Mouse (Mus musculus) layer of hippocampus, adult 2 months (tissue): Measurements from ENCODE around the gene Susd2. TPM values are rescaled to one million over a fixed set of nuclear protein-coding genes. Genes with fewer than 3 reads are reported as not detected.
A peak's percentile ranks its signal among the peaks of the same experiment; 100 is the strongest.

Experiments
- DNase-seq, 2 experiments: peaks; one replicate each; pipeline ENCODE4 v3.0.0; 2022; ENCODE audit warnings: low spot score in 2 of 2
- H3K27ac ChIP-seq: fragments of 200-600 bp; 2 replicates; pipeline ENCODE4 v1.8.1; 2022
- H3K4me3 ChIP-seq: fragments of 200-600 bp; 2 replicates; pipeline ENCODE4 v1.8.1; 2022; ENCODE audit warnings: mild to moderate bottlenecking
- CTCF ChIP-seq: fragments of 200-600 bp; conservative IDR thresholded peaks from 2 replicates; pipeline ENCODE4 v1.8.1; 2022; ENCODE audit warnings: antibody characterized with exemption, mild to moderate bottlenecking, moderate library complexity
- total RNA-seq, 2 experiments: library from RNA; stranded (reverse); gene quantifications; 2 replicates each; pipeline ENCODE4 v1.2.3; 2021

Gene Susd2
- total RNA-seq, 2 experiments from 2014 or later, result 2.1 TPM

GRCm38 (mm10) chr10:75649406-75649995 lies 5.7 kb upstream of the Susd2 start:
- no peak for DNase-seq
- H3K4me3 ChIP-seq, result no peak overlapping the region
- TF ChIP-seq CTCF, result no peak
- H3K27ac ChIP-seq, result no peak overlapping the region

GRCm38 (mm10) chr10:75649001-75649400 lies 5.2 kb upstream of the Susd2 start:
- no peak for TF ChIP-seq CTCF
- no peak overlapping the region for H3K27ac ChIP-seq
- H3K4me3 ChIP-seq, result no peak overlapping the region
- DNase-seq, result no peak

- Histone ChIP-seq H3K4me3 (no peak overlapping the region), H3K27ac (no peak overlapping the region)
- TF ChIP-seq CTCF, result no peak
- no peak for DNase-seq
These were observed 4.3 kb upstream of the Susd2 start for GRCm38 (mm10) chr10:75648091-75648490.

- no peak overlapping the region for H3K4me3 ChIP-seq
- TF ChIP-seq CTCF, result no peak
- peak overlapping the region; percentile 51; the same call in 1 of the 2 replicates for H3K27ac ChIP-seq
- DNase-seq, result peak in 1 of 2 experiments; percentile 30
These were observed 3.6 kb upstream of the Susd2 start for GRCm38 (mm10) chr10:75647362-75647761.

- DNase-seq, result no peak
- no peak overlapping the region for H3K27ac ChIP-seq
- TF ChIP-seq CTCF, result no peak
- H3K4me3 ChIP-seq, result no peak overlapping the region
These were observed 2.6 kb upstream of the Susd2 start for GRCm38 (mm10) chr10:75646406-75646805.

GRCm38 (mm10) chr10:75645616-75646015 lies 1.8 kb upstream of the Susd2 start:
- DNase-seq, result no peak
- H3K4me3 ChIP-seq, result no peak overlapping the region
- H3K27ac ChIP-seq, result no peak overlapping the region
- no peak for TF ChIP-seq CTCF

- TF ChIP-seq CTCF, result no peak
- DNase-seq, result no peak
- Histone ChIP-seq H3K4me3 (no peak overlapping the region), H3K27ac (no peak overlapping the region)
These were observed 917 bp downstream of the Susd2 start for GRCm38 (mm10) chr10:75642891-75643290.

GRCm38 (mm10) chr10:75642436-75642835 lies 1.4 kb downstream of the Susd2 start:
- no peak overlapping the region for H3K27ac ChIP-seq
- DNase-seq, result peak in 1 of 2 experiments; percentile 8

GRCm38 (mm10) chr10:75641721-75642222 lies 2.0 kb downstream of the Susd2 start:
- Histone ChIP-seq H3K4me3 (no peak overlapping the region), H3K27ac (no peak overlapping the region)
- DNase-seq, result peak in 1 of 2 experiments; percentile 5
- no peak for TF ChIP-seq CTCF

More at GRCm38 (mm10) chr10:75642436-75642835, 1.4 kb downstream of the Susd2 start:
- TF ChIP-seq CTCF, result no peak
- no peak overlapping the region for H3K4me3 ChIP-seq

GRCm38 (mm10) chr10:75637711-75638110 lies 6.1 kb downstream of the Susd2 start:
- DNase-seq, result no peak
- H3K27ac ChIP-seq, result no peak overlapping the region
- TF ChIP-seq CTCF, result no peak
- H3K4me3 ChIP-seq, result no peak overlapping the region

- no peak overlapping the region for H3K4me3 ChIP-seq
- no peak for DNase-seq
- no peak overlapping the region for H3K27ac ChIP-seq
- no peak for TF ChIP-seq CTCF
These were observed 7.6 kb downstream of the Susd2 start for GRCm38 (mm10) chr10:75636084-75636786.

- no peak overlapping the region for H3K4me3 ChIP-seq
- peak; percentile 100; the same call in 1 of the 2 replicates for TF ChIP-seq CTCF
- peak; percentile 79 to 92 for DNase-seq
- H3K27ac ChIP-seq, result no peak overlapping the region
These were observed 8.1 kb downstream of the Susd2 start for GRCm38 (mm10) chr10:75635693-75636055.

GRCm38 (mm10) chr10:75635019-75635692 lies 8.7 kb downstream of the Susd2 start:
- no peak for DNase-seq
- Histone ChIP-seq H3K4me3 (no peak overlapping the region), H3K27ac (no peak overlapping the region)
- TF ChIP-seq CTCF, result no peak
